Mouse (Mus musculus): ENCODE measurements at regions not wholly inside any gene's neighbourhood (a gene's known extent, or its start where the extent isn't known, plus 50 kb on each side); places are given as distances from the start of the nearest gene placed in this dataset.

GRCm38 (mm10) chr6:143624901-143625300 lies 457.9 kb downstream of the Etnk1 start:
- no peak for DNase-seq (ENCODE audit: low spot score)

- no peak for DNase-seq (ENCODE audit: low spot score)
These were observed 464.6 kb downstream of the Etnk1 start for GRCm38 (mm10) chr6:143631581-143631980.

GRCm38 (mm10) chr6:143633710-143634109 lies 466.7 kb downstream of the Etnk1 start:
- no peak for DNase-seq (ENCODE audit: low spot score)

- no peak for DNase-seq (ENCODE audit: low spot score)
These were observed 467.3 kb downstream of the Etnk1 start for GRCm38 (mm10) chr6:143634334-143634733.

- DNase-seq (ENCODE audit: low spot score): no peak
These were observed 468.0 kb downstream of the Etnk1 start for GRCm38 (mm10) chr6:143635043-143635442.

- DNase-seq (ENCODE audit: low spot score): no peak
These were observed 473.6 kb downstream of the Etnk1 start for GRCm38 (mm10) chr6:143640652-143641051.

GRCm38 (mm10) chr6:143642052-143642451 lies 475.0 kb downstream of the Etnk1 start:
- DNase-seq (ENCODE audit: low spot score): no peak

GRCm38 (mm10) chr6:143645989-143646388 lies 479.0 kb downstream of the Etnk1 start:
- no peak for DNase-seq (ENCODE audit: low spot score)

- DNase-seq (ENCODE audit: low spot score): no peak
These were observed 481.5 kb downstream of the Etnk1 start for GRCm38 (mm10) chr6:143648501-143648900.

GRCm38 (mm10) chr6:143656576-143656975 lies 489.6 kb downstream of the Etnk1 start:
- no peak for DNase-seq (ENCODE audit: low spot score)

- DNase-seq (ENCODE audit: low spot score): no peak
These were observed 493.8 kb downstream of the Etnk1 start for GRCm38 (mm10) chr6:143660837-143661236.

- no peak for DNase-seq (ENCODE audit: low spot score)
These were observed 496.3 kb downstream of the Etnk1 start for GRCm38 (mm10) chr6:143663306-143663705.

- no peak for DNase-seq (ENCODE audit: low spot score)
These were observed 498.4 kb downstream of the Etnk1 start for GRCm38 (mm10) chr6:143665374-143665773.

GRCm38 (mm10) chr6:143668551-143668950 lies 501.5 kb downstream of the Etnk1 start:
- DNase-seq (ENCODE audit: low spot score): no peak

- DNase-seq (ENCODE audit: low spot score): no peak
These were observed 502.6 kb downstream of the Etnk1 start for GRCm38 (mm10) chr6:143669446-143670130.

GRCm38 (mm10) chr6:143690131-143690530 lies 523.1 kb downstream of the Etnk1 start:
- no peak for DNase-seq (ENCODE audit: low spot score)

- DNase-seq (ENCODE audit: low spot score): no peak
These were observed 523.8 kb downstream of the Etnk1 start for GRCm38 (mm10) chr6:143690866-143691265.

- no peak for DNase-seq (ENCODE audit: low spot score)
These were observed 531.0 kb downstream of the Etnk1 start for GRCm38 (mm10) chr6:143697997-143698396.

GRCm38 (mm10) chr6:143703984-143704383 lies 537.0 kb downstream of the Etnk1 start:
- DNase-seq (ENCODE audit: low spot score): no peak

GRCm38 (mm10) chr6:143706451-143706850 lies 539.4 kb downstream of the Etnk1 start:
- DNase-seq (ENCODE audit: low spot score): no peak

- DNase-seq (ENCODE audit: low spot score): no peak
These were observed 547.4 kb downstream of the Etnk1 start for GRCm38 (mm10) chr6:143714461-143714860.

GRCm38 (mm10) chr6:143750074-143750473 lies 583.1 kb downstream of the Etnk1 start:
- DNase-seq (ENCODE audit: low spot score): no peak

GRCm38 (mm10) chr6:143751076-143752070 lies 584.4 kb downstream of the Etnk1 start:
- peak; percentile 80 for DNase-seq (ENCODE audit: low spot score)

Data from T-cell, adult 2 months (primary cell).